Mouse (Mus musculus) embryo, embryonic 10 days (tissue): ENCODE measurements at regions not wholly inside any gene's neighbourhood (a gene's known extent, or its start where the extent isn't known, plus 50 kb on each side); places are given as distances from the start of the nearest gene placed in this dataset.

ENCODE experiments used
- DNase-seq: peaks from one replicate; pipeline ENCODE4 v3.0.0-alpha.2; 2015; ENCODE audit warnings: low spot score

GRCm38 (mm10) chr1:71764951-71765350 lies 112.0 kb upstream of the Fn1 start:
- DNase-seq: peak; percentile 20

GRCm38 (mm10) chr1:71763530-71763929 lies 110.5 kb upstream of the Fn1 start:
- DNase-seq: no peak

GRCm38 (mm10) chr1:71760342-71760741 lies 107.3 kb upstream of the Fn1 start:
- no peak for DNase-seq

GRCm38 (mm10) chr1:71757236-71757635 lies 104.2 kb upstream of the Fn1 start:
- no peak for DNase-seq

GRCm38 (mm10) chr1:71756159-71756558 lies 103.2 kb upstream of the Fn1 start:
- DNase-seq: no peak

GRCm38 (mm10) chr1:71755435-71755834 lies 102.4 kb upstream of the Fn1 start:
- DNase-seq: no peak

DNA sequence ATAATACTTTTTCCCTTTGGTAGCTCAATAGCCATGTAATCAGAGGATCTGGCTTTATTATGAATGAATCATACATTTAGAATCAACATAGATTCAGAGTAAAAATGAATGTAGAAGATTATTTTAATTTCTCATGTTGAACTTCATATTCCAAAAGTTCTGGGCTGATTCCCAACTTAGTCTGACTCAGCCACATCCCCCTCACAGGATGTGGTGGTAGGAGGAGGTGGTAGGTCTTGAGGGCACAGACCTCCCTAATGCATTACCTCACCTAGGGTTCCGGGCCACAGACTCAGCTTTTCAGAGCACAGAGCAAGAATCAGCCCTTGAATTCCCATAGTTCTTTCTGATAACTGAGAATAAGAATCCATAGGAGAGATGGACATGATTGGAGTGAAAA lies 99.4 kb upstream of the Fn1 start:
- no peak for DNase-seq

- no peak for DNase-seq
These were observed 98.6 kb upstream of the Fn1 start for GRCm38 (mm10) chr1:71751601-71752000.

- no peak for DNase-seq
These were observed 82.6 kb upstream of the Fn1 start for GRCm38 (mm10) chr1:71735606-71736005.

GRCm38 (mm10) chr1:71731623-71732022 lies 78.6 kb upstream of the Fn1 start:
- no peak for DNase-seq

DNA sequence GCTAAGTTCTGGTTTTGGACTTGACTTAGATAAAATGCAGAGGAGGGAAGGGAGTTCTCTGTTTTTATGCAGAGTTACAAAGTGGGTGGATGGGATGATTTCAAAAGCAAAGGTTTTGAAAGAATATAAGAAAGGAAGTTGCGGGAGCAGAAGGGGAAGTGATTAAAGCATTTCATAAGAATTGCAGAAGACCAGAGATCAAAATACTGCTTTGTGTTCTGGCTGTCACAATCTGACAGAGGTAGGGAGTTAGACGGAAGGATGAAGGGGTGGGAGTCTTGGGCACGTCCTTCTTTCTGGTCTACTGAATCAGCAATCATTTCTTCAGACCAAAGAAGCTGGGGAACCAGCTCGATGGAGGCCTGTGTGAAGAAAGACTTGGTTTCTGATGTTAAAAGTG lies 78.0 kb upstream of the Fn1 start:
- DNase-seq: no peak

DNA sequence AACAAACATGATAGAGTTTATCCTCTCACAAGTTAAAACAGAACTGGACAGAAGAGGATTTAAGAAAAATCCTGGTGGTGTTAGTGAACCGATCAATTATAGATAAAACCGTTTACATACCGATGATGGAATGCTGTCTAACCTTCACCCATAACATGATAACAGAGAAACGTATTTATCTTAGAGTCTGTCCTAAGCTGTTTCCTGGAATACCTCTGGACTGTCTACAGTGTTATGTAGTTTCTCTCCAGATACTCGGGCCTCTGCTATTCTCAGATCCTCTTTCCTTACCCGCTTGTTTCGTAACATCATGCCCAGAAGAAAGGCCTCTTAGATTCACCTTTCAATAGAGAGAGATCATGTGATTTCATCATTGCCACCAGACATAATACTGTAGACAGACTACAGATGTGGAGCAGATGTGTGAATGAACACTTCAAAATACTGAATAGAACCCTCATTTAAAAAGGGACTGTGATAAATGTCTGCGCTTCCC lies 75.9 kb upstream of the Fn1 start:
- no peak for DNase-seq

DNA sequence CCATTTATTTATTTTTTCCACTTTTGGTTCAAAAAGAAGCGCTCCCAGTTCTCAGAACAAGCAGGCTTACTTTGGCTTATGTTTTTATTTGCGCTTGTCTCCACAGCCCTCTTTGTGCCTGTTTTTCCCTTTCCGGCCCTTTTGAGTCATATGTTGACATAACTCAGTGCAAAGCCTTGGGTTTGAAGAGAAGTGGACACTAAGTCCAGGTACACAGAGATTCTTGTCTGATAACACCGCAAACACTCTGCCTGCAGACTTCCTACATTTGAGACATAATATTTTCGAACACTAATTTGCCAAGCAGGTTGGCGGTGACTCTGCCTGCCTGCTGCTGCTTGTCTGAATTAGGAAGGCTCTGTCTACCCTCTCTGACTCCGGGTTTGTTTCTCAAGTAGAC lies 70.8 kb upstream of the Fn1 start:
- peak; percentile 13 for DNase-seq

GRCm38 (mm10) chr1:71723039-71723397 lies 70.0 kb upstream of the Fn1 start:
- no peak for DNase-seq

DNA sequence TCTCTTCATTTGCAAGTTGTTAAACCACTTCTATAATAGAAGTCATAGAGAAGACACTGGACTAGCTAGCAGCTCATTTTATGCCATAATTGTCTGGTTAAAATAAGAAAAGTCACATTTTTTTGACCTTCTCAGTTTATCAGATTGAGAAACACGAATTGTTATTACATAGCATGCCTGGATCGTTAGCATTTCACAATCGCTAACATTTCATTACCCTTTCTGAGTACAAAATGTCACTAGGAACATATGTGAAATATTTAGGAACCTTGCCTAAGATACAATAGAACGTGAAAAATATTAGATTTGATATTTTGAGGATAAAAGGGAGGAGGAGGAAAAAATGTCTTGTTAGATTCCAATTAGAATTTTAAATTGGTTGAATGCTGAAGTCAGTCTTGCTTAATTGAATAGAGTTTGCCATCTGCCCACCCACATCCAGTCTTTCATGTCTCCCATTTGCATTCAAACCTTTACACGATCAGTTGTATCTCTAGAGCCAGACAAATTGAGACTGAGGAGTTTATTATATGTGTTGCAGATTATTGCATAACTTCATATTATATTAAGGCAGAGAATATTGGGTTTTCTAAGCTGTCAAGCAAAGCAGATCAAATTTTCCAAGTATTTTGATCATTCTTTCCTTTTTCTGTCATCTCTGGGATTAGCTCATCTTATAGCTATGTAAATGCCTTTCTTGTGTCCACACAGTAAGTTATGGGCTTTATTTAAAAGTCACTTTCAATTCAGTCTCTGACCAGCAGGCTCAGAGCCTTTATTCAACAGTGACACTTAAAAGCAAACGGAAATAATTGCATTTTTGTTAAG lies 69.4 kb upstream of the Fn1 start:
- DNase-seq: no peak
